Mouse (Mus musculus) heart, postnatal 0 days (tissue): ENCODE measurements around the gene Serinc5. TPM values are rescaled to one million over a fixed set of nuclear protein-coding genes. Genes with fewer than 3 reads are reported as not detected.

Experiments used
- ATAC-seq: fragments of 200-750 bp; cut with Nextera tagmentation; 2 replicates; pipeline ENCODE4 v1.8.0; 2017; ENCODE audit warnings: low read depth, moderate number of reproducible peaks, moderate library complexity; ENCODE audit not compliant: insufficient read depth
- DNase-seq: peaks from one replicate; pipeline ENCODE4 v3.0.0-alpha.2; 2016; ENCODE audit warnings: low spot score
- H3K27ac ChIP-seq: fragments of 300-500 bp; sonication (generic); 2 replicates; pipeline ENCODE4 v1.5.1; 2014; ENCODE audit warnings: low read depth, mild to moderate bottlenecking
- H3K27me3 ChIP-seq: fragments of 300-500 bp; sonication (generic); 2 replicates; pipeline ENCODE4 v1.6.1; 2014; ENCODE audit warnings: low read length, mixed read lengths; ENCODE audit not compliant: control insufficient read depth, insufficient read depth
- H3K36me3 ChIP-seq: fragments of 300-500 bp; sonication (generic); replicated peaks from 2 replicates; pipeline ENCODE4 v1.6.1; 2014; ENCODE audit warnings: low read length, mixed read lengths; ENCODE audit not compliant: control insufficient read depth, insufficient read depth
- H3K4me1 ChIP-seq: fragments of 300-500 bp; sonication (generic); 2 replicates; pipeline ENCODE4 v1.6.1; 2014; ENCODE audit warnings: antibody characterized with exemption; ENCODE audit not compliant: control insufficient read depth, insufficient read depth
- H3K4me2 ChIP-seq: fragments of 300-500 bp; sonication (generic); 2 replicates; pipeline ENCODE4 v1.6.1; 2014; ENCODE audit warnings: low read depth, mild to moderate bottlenecking, low read length, moderate library complexity
- H3K4me3 ChIP-seq: fragments of 300-500 bp; sonication (generic); 2 replicates; pipeline ENCODE4 v1.5.1; 2014; ENCODE audit warnings: low read depth, low read length
- H3K9ac ChIP-seq: fragments of 300-500 bp; sonication (generic); replicated peaks from 2 replicates; pipeline ENCODE4 v1.6.1; 2014; ENCODE audit warnings: low read depth, low read length, mixed read lengths
- H3K9me3 ChIP-seq: fragments of 300-500 bp; sonication (generic); replicated peaks from 2 replicates; pipeline ENCODE4 v1.6.1; 2016; ENCODE audit warnings: low read length; ENCODE audit not compliant: control insufficient read depth
- CTCF ChIP-seq: IDR thresholded peaks from 2 replicates; pipeline ENCODE4 v1.5.1; 2016; ENCODE audit warnings: antibody characterized with exemption, control low read depth, low read depth
- EP300 ChIP-seq: IDR thresholded peaks from 2 replicates; pipeline ENCODE4 v1.6.1; 2016; ENCODE audit warnings: antibody characterized with exemption, low read depth
- WGBS: fragments of 180-500 bp; shearing (Covaris S2); extraction: QIAGEN DNeasy Blood & Tissue Kit; methylation state at CpG from one replicate; pipeline ENCODE4 v1.1.7; 2014; 5-methylcytosine and 5-hydroxymethylcytosine counted together
- polyA plus RNA-seq: library from polyadenylated mRNA; unstranded; fragments of >200 nt; fragmentation: Nextera tagmentation; extraction: Ambion mirVana; gene quantifications from 2 replicates; pipeline ENCODE4 v1.2.1, GENCODE M21; 2015
- total RNA-seq: library from RNA; depleted of rRNA; stranded (reverse); fragments of >200 nt; gene quantifications from 2 replicates; pipeline ENCODE4 v1.2.3, GENCODE M21; 2014; ENCODE audit warnings: low replicate concordance

The Serinc5 gene
- total and polyA plus RNA-seq, 2 experiments from 2014 or later, result 9.8 to 28.2 TPM

DNA sequence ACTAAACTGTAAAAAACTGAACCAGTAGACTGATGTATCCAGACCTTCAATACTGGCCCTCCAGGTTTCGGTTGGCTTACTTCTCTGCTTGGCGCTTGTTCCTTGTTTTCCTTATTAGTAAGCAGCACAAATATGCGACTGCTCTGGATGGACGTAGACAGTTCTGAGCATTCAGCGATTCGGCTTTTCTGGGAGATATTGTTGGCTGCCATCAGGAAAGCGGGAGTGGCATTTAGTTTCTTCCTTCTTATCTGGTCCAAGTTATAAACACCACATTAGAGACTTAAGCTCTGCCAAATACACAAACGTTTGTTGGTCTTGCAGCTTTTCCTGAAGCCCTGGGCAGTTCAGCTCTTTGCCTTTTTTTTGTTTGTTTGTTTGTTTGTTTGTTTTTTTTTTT is 5.6 kb downstream of the Serinc5 start:
- H3K27me3 ChIP-seq, result no peaks in the 10 kb centered on the region
- no peak overlapping the region for H3K4me2 ChIP-seq
- TF ChIP-seq EP300 (no peak), CTCF (no peak)
- H3K4me3 ChIP-seq, result no peak overlapping the region
- H3K27ac ChIP-seq, result no peak overlapping the region
- H3K9me3 ChIP-seq, result no peaks in the 10 kb centered on the region
- ATAC-seq, result no peak
- no peak overlapping the region for H3K9ac ChIP-seq
- no peak for DNase-seq
- H3K4me1 ChIP-seq, result no peaks in the 10 kb centered on the region
- WGBS, result 84% methylated on average over 8 of the region's 8 CpGs
- H3K36me3 ChIP-seq, result no peaks in the 10 kb centered on the region

DNA sequence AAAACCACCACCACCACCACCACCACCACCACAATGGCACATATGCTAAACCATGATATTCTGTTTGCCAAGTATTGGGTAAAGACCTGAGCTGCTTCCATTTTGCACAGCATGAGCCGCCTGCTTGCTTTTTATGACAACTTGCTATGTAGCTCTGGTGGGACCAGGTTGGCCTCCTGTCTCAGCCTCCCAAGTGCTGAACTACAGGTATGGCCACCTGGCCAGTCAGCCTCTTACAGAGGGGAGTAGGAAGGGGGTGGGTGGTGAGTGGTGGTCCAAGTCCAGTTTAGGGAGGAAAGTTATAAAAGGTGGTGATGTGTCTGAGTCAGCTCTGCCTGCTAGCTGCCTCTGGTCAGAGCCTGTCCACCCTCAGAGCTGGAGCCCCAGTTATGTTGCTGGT is 15.3 kb downstream of the Serinc5 start:
- 0 out of 2 replicates have a peak, but pooled peaks cover 5% of the 10 kb centered on the region for H3K4me1 ChIP-seq
- ATAC-seq (no peak), DNase-seq (no peak)
- TF ChIP-seq EP300 (no peak), CTCF (no peak)
- H3K27ac ChIP-seq, result no peak overlapping the region
- H3K4me3 ChIP-seq, result no peak overlapping the region
- H3K36me3 ChIP-seq, result peaks cover 25% of the 10 kb centered on the region; the same call in 1 of the 2 replicates
- H3K9ac ChIP-seq, result no peak overlapping the region
- WGBS, result 93% methylated on average over 1 of the region's 1 CpGs
- no peak overlapping the region for H3K4me2 ChIP-seq
- peaks cover 3% of the 10 kb centered on the region; the same call in 1 of the 2 replicates for H3K9me3 ChIP-seq
- no peaks in the 10 kb centered on the region for H3K27me3 ChIP-seq

DNA sequence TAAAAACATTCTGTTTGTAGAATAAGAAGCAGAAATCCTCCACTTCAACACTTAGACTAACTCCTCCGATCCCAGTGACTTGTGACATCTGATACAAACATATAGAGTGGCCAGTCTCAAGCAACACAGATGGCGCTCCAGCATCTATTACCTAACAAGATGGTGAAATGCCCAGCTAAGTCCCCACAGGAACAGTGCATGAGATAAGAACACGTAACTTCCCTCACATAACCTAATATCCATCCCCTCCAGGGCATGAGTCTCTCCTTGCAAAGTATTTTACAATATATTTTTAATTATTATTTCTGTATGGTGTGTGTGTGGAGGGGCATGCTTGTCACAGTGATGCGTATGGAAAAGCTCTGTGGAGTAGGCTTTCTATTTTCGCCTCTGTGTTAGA is 15.8 kb downstream of the Serinc5 start:
- no peak overlapping the region for H3K4me2 ChIP-seq

DNA sequence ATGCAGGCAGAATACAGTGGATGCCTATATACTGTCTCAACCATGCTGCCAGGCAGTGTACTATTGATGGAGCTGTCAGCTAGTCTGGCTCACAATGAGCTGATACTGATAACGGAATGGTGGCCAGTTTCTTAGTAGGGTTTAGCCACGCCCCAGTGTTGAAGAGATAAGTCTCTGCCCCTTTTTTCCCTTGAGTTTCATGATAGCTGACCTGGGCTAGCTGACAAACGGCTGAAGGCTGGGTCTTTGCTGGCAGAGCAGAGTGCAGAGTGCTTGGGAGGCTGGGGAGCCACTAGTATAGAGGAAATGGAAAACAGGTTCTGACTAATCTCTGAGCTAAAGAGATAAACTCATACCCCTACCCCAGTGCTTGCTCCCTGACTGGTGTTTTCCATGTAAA is 18.6 kb downstream of the Serinc5 start:
- no peak for DNase-seq
- H3K4me2 ChIP-seq, result no peak overlapping the region
- WGBS, result 25% methylated on average over 3 of the region's 3 CpGs

More for the DNA sequence above, 15.8 kb downstream of the Serinc5 start:
- H3K4me3 ChIP-seq, result no peak overlapping the region
- peaks cover 3% of the 10 kb centered on the region; the same call in 1 of the 2 replicates for H3K9me3 ChIP-seq
- no peak overlapping the region for H3K27ac ChIP-seq
- H3K9ac ChIP-seq, result no peak overlapping the region
- TF ChIP-seq EP300 (no peak), CTCF (no peak)
- 94% methylated on average over 5 of the region's 5 CpGs for WGBS
- no peaks in the 10 kb centered on the region for H3K27me3 ChIP-seq
- DNase-seq (no peak), ATAC-seq (no peak)
- peaks cover 25% of the 10 kb centered on the region; the same call in 1 of the 2 replicates for H3K36me3 ChIP-seq
- H3K4me1 ChIP-seq, result 0 out of 2 replicates have a peak, but pooled peaks cover 5% of the 10 kb centered on the region

DNA sequence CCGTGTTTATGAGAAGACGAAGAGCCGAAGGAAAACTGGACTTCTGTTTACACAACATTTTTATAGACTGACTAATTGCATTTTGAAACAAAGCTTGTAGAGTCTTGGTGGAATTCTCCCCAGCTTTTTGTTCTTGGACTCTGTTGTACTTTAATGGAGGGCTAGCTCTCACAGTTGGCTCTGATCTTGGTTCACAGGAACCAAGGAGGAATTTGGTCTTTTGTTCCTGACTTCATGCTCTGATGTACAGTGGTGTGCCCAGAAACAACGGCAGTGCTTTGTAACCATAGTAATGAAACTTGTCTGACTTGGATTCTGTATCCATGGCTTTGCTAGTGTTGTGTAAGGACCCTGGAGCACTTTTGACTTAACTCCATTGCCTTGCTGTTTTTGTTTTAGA is 20.6 kb downstream of the Serinc5 start:
- H3K27me3 ChIP-seq, result no peaks in the 10 kb centered on the region
- no peak overlapping the region for H3K27ac ChIP-seq
- peaks cover 3% of the 10 kb centered on the region; the same call in 1 of the 2 replicates for H3K9me3 ChIP-seq
- DNase-seq (no peak), ATAC-seq (no peak)
- 77% methylated on average over 4 of the region's 4 CpGs for WGBS
- H3K36me3 ChIP-seq, result 0 out of 2 replicates have a peak, but pooled peaks cover 14% of the 10 kb centered on the region
- H3K4me3 ChIP-seq, result no peak overlapping the region
- TF ChIP-seq EP300 (no peak), CTCF (no peak)
- H3K4me2 ChIP-seq, result no peak overlapping the region
- no peak overlapping the region for H3K9ac ChIP-seq
- 0 out of 2 replicates have a peak, but pooled peaks cover 5% of the 10 kb centered on the region for H3K4me1 ChIP-seq

More for the DNA sequence above, 18.6 kb downstream of the Serinc5 start:
- Histone ChIP-seq H3K4me1 (0 out of 2 replicates have a peak, but pooled peaks cover 5% of the 10 kb centered on the region), H3K36me3 (peaks cover 25% of the 10 kb centered on the region; the same call in 1 of the 2 replicates), H3K9me3 (peaks cover 3% of the 10 kb centered on the region; the same call in 1 of the 2 replicates), H3K27ac (no peak overlapping the region), H3K27me3 (no peaks in the 10 kb centered on the region), H3K9ac (no peak overlapping the region), H3K4me3 (no peak overlapping the region)
- TF ChIP-seq EP300 (no peak), CTCF (no peak)
- ATAC-seq, result no peak

DNA sequence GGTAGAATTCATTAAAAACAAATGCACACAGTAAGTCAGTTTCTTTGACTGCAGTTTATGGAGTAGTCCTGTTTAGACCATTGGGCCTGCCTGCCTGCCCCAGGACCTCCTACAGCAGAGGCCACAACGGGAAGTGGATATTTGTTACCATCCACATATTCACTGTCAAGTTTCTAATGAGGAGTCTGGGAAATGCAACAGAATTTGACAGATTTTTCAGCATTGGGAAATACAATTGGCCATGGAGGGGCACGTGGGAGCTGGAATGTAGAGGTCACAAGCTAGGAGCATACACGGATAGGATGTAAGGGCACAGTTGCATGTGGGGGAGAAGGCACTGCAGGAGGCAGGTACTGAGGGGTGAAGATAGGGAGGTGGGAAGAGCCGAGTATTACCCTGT is 21.7 kb downstream of the Serinc5 start:
- no peak overlapping the region for H3K27ac ChIP-seq
- H3K4me3 ChIP-seq, result no peak overlapping the region
- ATAC-seq, result no peak
- H3K4me2 ChIP-seq, result no peak overlapping the region
- no peak overlapping the region for H3K9ac ChIP-seq
- peaks cover 10% of the 10 kb centered on the region; the same call in 1 of the 2 replicates for H3K4me1 ChIP-seq
- DNase-seq, result no peak
- no peaks in the 10 kb centered on the region for H3K27me3 ChIP-seq
- 0 out of 2 replicates have a peak, but pooled peaks cover 7% of the 10 kb centered on the region for H3K36me3 ChIP-seq
- H3K9me3 ChIP-seq, result peaks cover 3% of the 10 kb centered on the region; the same call in 1 of the 2 replicates
- 36% methylated on average over 4 of the region's 4 CpGs for WGBS
- TF ChIP-seq CTCF, result no peak
- TF ChIP-seq EP300, result no peak
